Mouse (Mus musculus) thymus, adult 2 months (tissue): Measurements from ENCODE around the gene Adgrl3.

ENCODE experiments used
- CTCF ChIP-seq: fragments of 200-500 bp; IDR thresholded peaks from 2 replicates; pipeline ENCODE4 v1.5.1; 2012; ENCODE audit warnings: mild to moderate bottlenecking, control low read depth, low read length, moderate library complexity, borderline replicate concordance; ENCODE audit not compliant: control insufficient read depth, poor library complexity, insufficient read depth; ENCODE audit errors: extremely low read depth
- POLR2A ChIP-seq: fragments of 200-500 bp; IDR thresholded peaks from 2 replicates; pipeline ENCODE4 v1.6.1; 2012; ENCODE audit warnings: mild to moderate bottlenecking, low read length, control low read depth, moderate library complexity; ENCODE audit not compliant: control insufficient read depth, poor library complexity, insufficient read depth; ENCODE audit errors: extremely low read depth

- TF ChIP-seq CTCF: no peak
- TF ChIP-seq POLR2A: no peak
These were observed 205.5 kb downstream of the Adgrl3 start for GRCm38 (mm10) chr5:81225486-81225885.
